Mouse (Mus musculus): ENCODE results near the gene Prickle2. TPM values are rescaled to one million over a fixed set of nuclear protein-coding genes. Genes with fewer than 3 reads are reported as not detected.

The Prickle2 gene
- polyA plus RNA-seq, 1 experiment from 2014 or later: 5.8 TPM

DNA sequence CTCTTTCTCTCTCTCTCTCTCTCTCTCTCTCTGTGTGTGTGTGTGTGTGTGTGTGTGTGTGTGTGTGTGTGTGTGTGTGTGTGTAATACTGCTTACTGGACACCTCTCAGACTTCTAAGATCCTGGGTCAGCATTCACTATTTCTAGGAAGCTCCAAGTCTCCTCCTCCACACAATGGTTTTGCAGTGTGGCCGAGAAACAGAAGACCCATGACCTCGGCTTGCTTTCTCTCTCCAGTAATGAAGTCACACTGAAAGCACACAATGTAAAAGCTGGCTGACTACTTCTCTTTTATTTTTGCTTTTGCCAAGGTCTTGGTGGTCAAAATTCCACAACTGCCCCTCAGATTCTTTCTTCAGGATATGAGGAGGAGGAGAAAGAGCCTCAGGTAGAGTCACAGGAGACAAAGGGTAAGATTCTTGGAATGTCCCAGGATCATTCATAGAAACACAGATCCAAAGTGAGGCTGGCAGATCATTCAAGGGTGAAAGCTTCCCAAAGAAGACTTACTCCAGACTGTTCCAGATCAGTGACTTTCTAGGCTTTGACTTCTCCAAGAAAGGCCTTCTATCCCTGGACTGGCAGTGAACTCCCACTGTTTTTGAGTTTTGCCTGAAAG lies 93.7 kb downstream of the Prickle2 start:
- H3K27ac ChIP-seq: no peak overlapping the region
- H3K4me3 ChIP-seq: no peak overlapping the region
- no peaks in the 10 kb centered on the region for H3K36me3 ChIP-seq
- peaks cover 26% of the 10 kb centered on the region for H3K4me1 ChIP-seq
- WGBS: 65% methylated on average over 2 of the region's 2 CpGs
- no peaks in the 10 kb centered on the region for H3K27me3 ChIP-seq (ENCODE audit: insufficient read depth, poor library complexity, severe bottlenecking)
- no peaks in the 10 kb centered on the region for H3K9me3 ChIP-seq
- no peak for DNase-seq (ENCODE audit: low spot score)

DNA sequence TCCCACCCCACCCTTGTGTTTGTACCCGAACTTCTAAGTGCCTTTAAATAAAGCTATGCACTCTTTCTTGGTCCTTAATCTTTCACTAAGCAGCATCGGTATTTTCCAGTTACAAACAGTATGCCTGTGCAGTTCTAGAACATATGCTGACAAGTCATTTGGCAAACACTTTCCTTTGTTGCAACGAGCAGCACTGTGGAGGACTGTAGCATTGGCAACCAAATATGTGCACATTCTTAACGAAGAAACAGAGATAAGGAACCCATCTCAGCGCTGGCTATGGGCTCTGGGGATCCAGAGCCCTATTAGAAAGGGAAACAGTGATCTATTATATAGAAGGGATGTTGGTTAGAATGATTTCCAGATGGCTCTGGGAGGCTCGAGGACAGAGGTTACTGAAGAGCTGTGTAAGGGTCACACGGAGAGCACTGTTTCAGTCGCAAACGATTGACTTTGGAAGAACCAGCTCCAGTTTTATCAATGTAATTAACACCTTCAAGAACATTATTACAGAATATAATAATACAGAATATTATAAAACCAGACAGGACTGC lies 96.2 kb downstream of the Prickle2 start:
- Histone ChIP-seq H3K4me3 (no peak overlapping the region), H3K36me3 (no peaks in the 10 kb centered on the region), H3K9me3 (no peaks in the 10 kb centered on the region), H3K27ac (peak overlapping the region; percentile 79; the same call in 1 of the 2 replicates), H3K27me3 (ENCODE audit: insufficient read depth, poor library complexity, severe bottlenecking) (no peaks in the 10 kb centered on the region), H3K4me1 (peaks cover 32% of the 10 kb centered on the region)
- 33% methylated on average over 9 of the region's 9 CpGs for WGBS
- DNase-seq (ENCODE audit: low spot score): no peak

DNA sequence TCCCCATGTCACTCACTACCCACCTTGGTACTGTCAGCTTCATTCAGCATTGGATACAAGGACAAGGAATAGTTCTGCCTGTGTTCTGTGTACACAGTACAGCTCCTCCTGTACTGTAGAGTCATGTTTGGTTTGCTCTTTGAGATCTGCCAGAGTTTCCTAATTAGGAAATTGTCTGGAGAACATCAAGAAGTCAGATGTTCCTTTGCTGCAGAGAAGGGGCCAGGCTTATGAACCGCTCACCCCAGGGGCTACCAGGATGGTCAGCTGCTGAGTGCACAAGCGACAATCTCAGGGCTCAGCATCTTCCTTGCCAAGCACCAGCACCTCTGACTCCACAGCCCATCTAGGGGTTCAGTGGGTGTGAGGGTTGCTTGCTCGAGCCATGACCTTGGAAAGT lies 96.9 kb downstream of the Prickle2 start:
- Histone ChIP-seq H3K36me3 (no peaks in the 10 kb centered on the region), H3K4me1 (peaks cover 32% of the 10 kb centered on the region), H3K27me3 (ENCODE audit: insufficient read depth, poor library complexity, severe bottlenecking) (no peaks in the 10 kb centered on the region), H3K4me3 (no peak overlapping the region), H3K27ac (peak overlapping the region; percentile 79), H3K9me3 (no peaks in the 10 kb centered on the region)
- DNase-seq (ENCODE audit: low spot score): no peak
- WGBS: 53% methylated on average over 3 of the region's 3 CpGs

DNA sequence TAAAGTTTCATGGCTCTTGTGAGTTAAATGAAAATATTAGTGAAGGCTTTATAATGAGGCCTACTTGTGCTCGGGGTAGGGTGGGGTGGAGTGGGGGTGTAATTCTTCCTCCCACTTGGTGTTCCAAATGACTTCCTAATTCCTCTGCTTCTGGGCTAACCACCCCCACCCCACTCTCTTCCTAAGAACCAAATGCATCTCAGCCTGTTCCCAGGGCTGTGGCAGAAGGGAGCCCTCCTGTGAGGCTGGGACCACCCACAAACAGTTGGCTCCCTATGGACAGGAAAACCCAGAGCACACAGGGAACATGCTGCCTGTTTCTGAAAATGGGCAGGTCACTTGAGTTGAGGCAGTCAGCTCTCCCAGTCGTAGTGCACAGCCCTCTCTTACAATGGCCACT lies 100.8 kb downstream of the Prickle2 start:
- DNase-seq (ENCODE audit: low spot score): no peak
- Histone ChIP-seq H3K4me1 (peaks cover 32% of the 10 kb centered on the region), H3K27ac (no peak overlapping the region), H3K36me3 (no peaks in the 10 kb centered on the region), H3K4me3 (no peak overlapping the region), H3K9me3 (no peaks in the 10 kb centered on the region), H3K27me3 (ENCODE audit: insufficient read depth, poor library complexity, severe bottlenecking) (no peaks in the 10 kb centered on the region)
- 47% methylated on average over 2 of the region's 2 CpGs for WGBS

DNA sequence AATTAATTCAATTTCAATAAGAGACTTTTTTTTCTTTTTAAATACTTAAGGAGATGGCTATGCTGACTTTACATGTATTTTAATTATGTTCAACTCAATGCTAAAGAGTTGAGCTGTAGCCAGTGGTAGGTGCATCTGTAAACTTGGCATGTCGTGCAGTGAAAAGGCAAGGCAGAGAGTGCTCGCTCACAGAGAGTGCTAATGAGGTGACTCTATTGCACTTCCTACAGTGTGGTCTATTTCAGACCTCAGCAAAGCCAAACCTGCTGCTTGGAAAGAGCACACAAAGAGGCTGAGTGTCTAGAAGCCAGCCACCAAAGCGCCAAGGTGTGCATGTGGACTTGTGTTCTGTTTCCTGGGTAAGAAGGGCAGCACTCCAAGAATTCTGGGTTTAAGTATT lies 109.6 kb downstream of the Prickle2 start:
- Histone ChIP-seq H3K27ac (no peak overlapping the region), H3K36me3 (0 out of 2 replicates have a peak, but pooled peaks cover 3% of the 10 kb centered on the region)
- WGBS: 73% methylated on average over 3 of the region's 3 CpGs

DNA sequence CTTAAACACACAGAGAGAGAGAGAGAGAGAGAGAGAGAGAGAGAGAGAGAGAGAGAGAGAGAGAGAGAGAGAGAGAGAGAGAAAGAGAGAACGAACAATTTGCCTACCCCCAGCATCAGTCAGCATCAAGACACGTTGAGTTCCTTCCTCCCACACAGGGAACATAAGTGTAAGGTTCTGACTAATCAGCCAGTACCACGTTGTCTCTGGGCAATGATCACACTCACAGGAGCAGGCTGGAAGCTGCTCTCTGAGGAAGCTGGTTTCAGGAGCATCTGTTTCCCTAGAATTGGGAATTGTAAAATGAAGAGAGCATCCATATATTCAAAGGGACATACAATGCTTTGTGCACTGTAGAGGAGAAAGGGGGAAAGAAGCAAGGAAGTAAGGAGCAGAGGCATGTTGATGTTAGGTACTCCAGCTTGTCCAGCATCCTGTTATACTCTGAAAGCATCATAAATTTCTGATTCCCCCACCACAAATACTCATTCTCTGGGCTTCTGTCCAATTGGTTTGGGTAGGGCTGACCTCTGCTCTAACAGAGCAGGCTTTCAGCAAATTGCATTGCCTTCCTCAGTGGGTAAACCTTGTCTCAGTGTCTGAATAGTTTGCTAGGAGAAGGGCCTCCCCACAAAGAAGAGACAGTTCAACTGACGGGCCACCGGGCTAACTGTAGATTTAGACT lies 116.4 kb downstream of the Prickle2 start:
- no peak overlapping the region for H3K27ac ChIP-seq
- DNase-seq (ENCODE audit: low spot score): no peak
- H3K4me3 ChIP-seq: no peak overlapping the region
- H3K4me1 ChIP-seq: no peaks in the 10 kb centered on the region
- H3K36me3 ChIP-seq: 0 out of 2 replicates have a peak, but pooled peaks cover under 1% of the 10 kb centered on the region
- no peaks in the 10 kb centered on the region for H3K9me3 ChIP-seq
- H3K27me3 ChIP-seq (ENCODE audit: insufficient read depth, poor library complexity, severe bottlenecking): no peaks in the 10 kb centered on the region
- WGBS: 70% methylated on average over 5 of the region's 5 CpGs

More for the DNA sequence above, 109.6 kb downstream of the Prickle2 start:
- H3K4me3 ChIP-seq: no peak overlapping the region
- no peaks in the 10 kb centered on the region for H3K9me3 ChIP-seq
- H3K27me3 ChIP-seq (ENCODE audit: insufficient read depth, poor library complexity, severe bottlenecking): no peaks in the 10 kb centered on the region
- H3K4me1 ChIP-seq: no peaks in the 10 kb centered on the region
- no peak for DNase-seq (ENCODE audit: low spot score)

DNA sequence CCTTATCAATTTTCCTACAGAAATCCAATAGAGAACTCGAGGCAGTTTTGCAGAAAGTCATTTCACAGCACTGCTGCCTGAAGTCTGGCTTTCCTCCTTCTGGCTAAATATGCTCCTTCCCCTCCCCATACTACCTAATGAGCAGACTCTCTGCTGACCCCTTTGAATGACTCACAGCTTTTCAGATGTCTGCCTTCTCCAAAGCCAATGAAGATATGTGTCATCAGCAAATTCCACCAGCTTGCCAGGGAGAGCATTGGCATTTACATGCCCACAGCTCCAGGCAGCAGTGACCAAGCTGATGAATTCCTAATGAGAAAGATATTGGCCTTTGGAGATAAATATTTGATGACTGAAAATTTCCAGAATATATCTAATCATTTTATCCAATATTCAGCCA lies 121.9 kb downstream of the Prickle2 start:
- Histone ChIP-seq H3K27me3 (ENCODE audit: insufficient read depth, poor library complexity, severe bottlenecking) (no peaks in the 10 kb centered on the region), H3K4me1 (0 out of 2 replicates have a peak, but pooled peaks cover 4% of the 10 kb centered on the region), H3K27ac (no peak overlapping the region), H3K4me3 (no peak overlapping the region), H3K9me3 (no peaks in the 10 kb centered on the region), H3K36me3 (no peaks in the 10 kb centered on the region)
- 36% methylated on average over 1 of the region's 1 CpGs for WGBS
- no peak for DNase-seq (ENCODE audit: low spot score)

DNA sequence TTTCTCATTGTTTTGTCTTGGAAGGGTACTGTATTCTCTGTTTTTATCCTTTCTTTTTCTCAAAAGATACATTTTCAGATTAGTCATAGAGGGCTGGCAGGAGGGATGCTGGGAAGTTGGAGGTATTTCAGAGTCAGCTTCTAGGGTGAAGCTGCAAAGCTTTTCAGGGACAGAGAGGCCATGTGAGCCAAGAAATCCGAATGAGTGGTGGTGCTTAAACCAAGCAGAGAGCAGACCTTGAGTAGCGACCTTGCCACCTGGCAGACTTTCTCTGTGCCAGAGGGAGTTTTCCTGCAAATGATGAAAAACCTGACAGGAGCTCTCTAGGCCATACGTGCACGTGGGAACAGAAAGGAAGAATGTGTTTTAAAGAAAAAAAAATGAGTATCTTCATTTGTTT lies 130.7 kb downstream of the Prickle2 start:
- Histone ChIP-seq H3K4me3 (no peak overlapping the region), H3K27me3 (ENCODE audit: insufficient read depth, poor library complexity, severe bottlenecking) (no peaks in the 10 kb centered on the region), H3K9me3 (no peaks in the 10 kb centered on the region), H3K27ac (no peak overlapping the region), H3K4me1 (no peaks in the 10 kb centered on the region), H3K36me3 (no peaks in the 10 kb centered on the region)
- WGBS: 81% methylated on average over 4 of the region's 4 CpGs
- no peak for DNase-seq (ENCODE audit: low spot score)

DNA sequence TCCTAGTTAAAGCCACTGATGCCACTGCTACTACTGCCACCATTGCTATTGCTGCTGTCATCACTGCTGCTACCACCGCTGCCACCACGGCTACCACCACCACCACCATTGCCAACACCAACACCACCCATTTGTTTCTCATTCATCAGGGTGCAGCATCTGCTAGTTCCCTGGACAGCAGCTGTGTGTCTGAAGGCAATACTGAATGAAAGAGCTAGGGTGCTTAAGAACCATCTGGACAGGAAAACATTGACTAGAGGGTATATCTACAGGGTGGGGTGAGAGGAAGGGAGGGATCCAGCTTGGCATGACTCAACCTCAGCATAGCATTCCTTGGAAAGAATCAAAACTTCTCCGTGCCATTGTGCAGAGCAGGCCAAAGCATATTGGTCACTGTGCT lies 133.8 kb downstream of the Prickle2 start:
- Histone ChIP-seq H3K27me3 (ENCODE audit: insufficient read depth, poor library complexity, severe bottlenecking) (no peaks in the 10 kb centered on the region), H3K36me3 (no peaks in the 10 kb centered on the region), H3K9me3 (no peaks in the 10 kb centered on the region), H3K4me3 (no peak overlapping the region), H3K27ac (no peak overlapping the region), H3K4me1 (peaks cover 3% of the 10 kb centered on the region; the same call in 1 of the 2 replicates)
- 88% methylated on average over 3 of the region's 3 CpGs for WGBS
- DNase-seq (ENCODE audit: low spot score): peak; percentile 71

DNA sequence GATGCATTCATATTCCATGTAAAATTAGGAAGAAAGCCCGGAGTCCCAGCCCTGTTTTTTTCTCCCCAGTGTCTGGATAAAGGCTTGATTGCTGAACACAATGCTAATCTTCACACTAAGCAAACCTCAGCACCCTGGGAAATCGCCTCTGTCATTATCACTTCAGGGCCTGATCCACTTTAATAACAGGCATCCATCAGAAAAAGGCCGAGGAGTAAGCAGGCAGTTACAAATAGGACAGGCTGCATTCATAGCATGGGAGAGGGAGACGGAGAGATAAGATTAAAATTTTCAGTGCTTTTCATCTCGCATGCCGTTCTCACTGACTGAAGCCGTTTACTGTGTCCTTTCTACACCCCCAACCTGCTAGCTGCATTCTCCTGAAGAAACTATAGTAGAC lies 135.9 kb downstream of the Prickle2 start:
- no peak for DNase-seq (ENCODE audit: low spot score)
- Histone ChIP-seq H3K27ac (no peak overlapping the region), H3K27me3 (ENCODE audit: insufficient read depth, poor library complexity, severe bottlenecking) (no peaks in the 10 kb centered on the region), H3K4me3 (no peak overlapping the region), H3K4me1 (peaks cover 3% of the 10 kb centered on the region; the same call in 1 of the 2 replicates), H3K36me3 (no peaks in the 10 kb centered on the region), H3K9me3 (no peaks in the 10 kb centered on the region)
- WGBS: 30% methylated on average over 7 of the region's 7 CpGs

DNA sequence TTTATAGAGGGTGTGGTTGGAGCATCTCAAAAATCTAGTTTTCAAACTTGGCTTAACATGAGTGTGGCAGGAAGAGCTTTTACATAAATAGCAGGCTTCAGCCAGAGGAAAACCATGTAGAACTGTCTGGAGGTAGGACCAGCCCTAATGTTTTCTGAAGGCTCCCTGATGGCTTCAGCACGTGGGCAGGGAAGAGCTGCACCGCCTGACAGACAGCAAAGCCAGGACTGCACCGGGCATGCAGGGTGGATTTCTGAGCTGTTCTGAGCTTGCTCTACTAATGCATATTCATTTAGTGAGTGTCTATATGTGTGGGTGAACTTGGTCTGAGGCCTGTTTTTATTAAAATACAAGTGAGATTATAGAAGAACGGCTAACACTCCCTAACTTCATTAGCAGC lies 136.7 kb downstream of the Prickle2 start:
- Histone ChIP-seq H3K9me3 (no peaks in the 10 kb centered on the region), H3K4me1 (peaks cover 3% of the 10 kb centered on the region; the same call in 1 of the 2 replicates), H3K36me3 (no peaks in the 10 kb centered on the region), H3K4me3 (no peak overlapping the region), H3K27ac (no peak overlapping the region), H3K27me3 (ENCODE audit: insufficient read depth, poor library complexity, severe bottlenecking) (no peaks in the 10 kb centered on the region)
- WGBS: 73% methylated on average over 4 of the region's 4 CpGs
- no peak for DNase-seq (ENCODE audit: low spot score)

DNA sequence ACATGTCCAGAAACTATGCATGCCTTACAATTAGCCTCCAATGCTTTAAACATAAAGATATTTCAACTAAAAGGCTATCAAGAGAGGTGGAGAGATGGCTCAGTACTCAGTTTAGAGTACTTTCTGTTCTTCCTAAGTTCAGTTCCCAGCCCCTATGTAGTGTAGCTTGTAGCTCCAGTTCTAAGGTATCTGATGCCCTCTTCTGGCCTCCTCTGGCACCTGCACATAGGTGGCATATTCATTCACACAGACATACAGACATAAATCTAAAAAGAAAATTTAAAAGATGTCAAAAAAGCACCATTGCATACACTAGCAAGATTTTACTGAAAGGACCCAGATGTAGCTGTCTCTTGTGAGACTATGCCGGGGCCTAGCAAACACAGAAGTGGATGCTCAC lies 146.7 kb downstream of the Prickle2 start:
- DNase-seq (ENCODE audit: low spot score): peak; percentile 35
- H3K27me3 ChIP-seq (ENCODE audit: insufficient read depth, poor library complexity, severe bottlenecking): no peaks in the 10 kb centered on the region
- no peak overlapping the region for H3K4me3 ChIP-seq
- H3K9me3 ChIP-seq: no peaks in the 10 kb centered on the region
- no peaks in the 10 kb centered on the region for H3K36me3 ChIP-seq
- 100% methylated on average over 1 of the region's 1 CpGs for WGBS
- no peak overlapping the region for H3K27ac ChIP-seq
- no peaks in the 10 kb centered on the region for H3K4me1 ChIP-seq

DNA sequence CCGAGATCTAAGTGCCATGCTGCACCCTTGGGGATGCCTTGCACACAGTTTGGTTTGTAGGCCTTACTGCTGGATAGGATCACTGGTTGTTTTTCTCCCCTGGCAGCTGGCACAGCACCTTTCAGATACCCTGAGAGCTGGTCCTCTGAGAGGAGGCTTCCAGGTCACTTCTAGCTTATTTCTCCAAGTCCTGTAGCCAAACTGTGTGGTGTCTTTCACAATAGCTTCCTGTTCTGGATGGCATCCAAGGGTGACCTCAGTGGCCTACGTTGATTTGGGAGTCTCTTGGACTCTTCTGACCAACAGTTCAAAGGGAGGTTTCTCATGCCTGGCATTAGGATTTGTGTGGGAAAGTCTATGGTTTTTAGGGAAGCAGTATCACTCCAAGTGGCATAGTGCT lies 150.3 kb downstream of the Prickle2 start:
- whole genome bisulfite sequencing: 62% methylated on average over 2 of the region's 2 CpGs
- H3K4me3 ChIP-seq: no peak overlapping the region
- no peaks in the 10 kb centered on the region for H3K27me3 ChIP-seq (ENCODE audit: insufficient read depth, poor library complexity, severe bottlenecking)
- H3K9me3 ChIP-seq: no peaks in the 10 kb centered on the region
- no peak overlapping the region for H3K27ac ChIP-seq
- no peaks in the 10 kb centered on the region for H3K36me3 ChIP-seq
- no peak for DNase-seq (ENCODE audit: low spot score)
- no peaks in the 10 kb centered on the region for H3K4me1 ChIP-seq

Data from heart, embryonic 10.5 days (tissue).